Comparison of ENCODE assay signal across 8 mouse cellular contexts in the genomic region with DNA sequence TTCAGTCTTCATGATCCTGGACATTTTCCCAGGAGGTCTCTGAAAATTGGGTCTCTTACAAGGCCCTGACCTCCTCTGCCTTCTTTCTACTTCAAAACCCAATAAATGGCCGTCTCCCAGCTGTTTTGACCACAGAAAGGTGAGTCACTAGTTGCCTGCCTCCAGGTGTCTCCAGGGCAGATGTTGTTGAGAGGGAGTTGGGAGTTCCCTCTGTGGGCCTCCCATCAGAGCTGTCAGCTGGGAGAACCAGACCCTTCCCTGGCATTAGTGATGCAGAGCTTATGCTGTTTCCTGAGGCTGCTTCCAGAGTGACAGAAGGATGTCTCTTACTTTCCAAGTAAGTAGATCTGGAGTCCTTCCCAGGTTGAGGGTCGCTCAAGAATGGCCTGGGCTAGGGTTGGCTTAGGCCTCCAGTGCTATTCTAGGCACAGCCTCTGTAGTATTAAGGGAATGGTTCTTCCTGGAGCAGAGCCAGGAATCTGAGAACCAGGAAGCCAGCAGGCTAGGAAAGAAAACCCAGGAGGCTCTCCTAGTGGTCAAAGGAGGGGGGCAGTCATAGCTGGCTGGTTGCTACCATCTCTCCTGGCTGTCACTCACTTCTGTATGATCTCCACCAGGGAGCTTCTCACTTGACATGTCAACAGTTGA. TPM values are rescaled to one million over a fixed set of nuclear protein-coding genes. Genes with fewer than 3 reads are reported as not detected.
DNase-seq lines count a peak whose midpoint lies in the region; ATAC-seq lines count a peak whose summit lies in the region.

No protein-coding gene starts in this region.

- no peaks in the 10 kb centered on the region for H3K9me3 ChIP-seq in hindbrain, embryonic 16.5 days (ENCODE audit: control insufficient read depth, low read length)
- no peaks in the 10 kb centered on the region for H3K9me3 ChIP-seq in liver, embryonic 15.5 days (replicated peaks)

- peaks cover 3% of the 10 kb centered on the region; the same call in 1 of the 2 replicates for H3K4me1 ChIP-seq in brown adipose tissue, adult 24 weeks (ENCODE audit: control insufficient read depth, insufficient read depth, insufficient read length, low read length)
- peaks cover 48% of the 10 kb centered on the region for H3K4me1 ChIP-seq in hindbrain, embryonic 16.5 days (ENCODE audit: control insufficient read depth, insufficient read depth, low read depth, low read length)
- peaks cover 29% of the 10 kb centered on the region for H3K4me1 ChIP-seq in liver, embryonic 15.5 days (replicated peaks)

- DNase-seq in cerebellum, adult 11-12 months: peak; percentile 63
- DNase-seq in gastrocnemius, postnatal 10 days: peak; percentile 46
- DNase-seq in skeletal muscle tissue, adult 2 months (ENCODE audit: low read depth, low spot score): peak; percentile 92
- no peak for DNase-seq in thymus, postnatal 0 days (ENCODE audit: low spot score)

- peak overlapping the region; percentile 76 for H3K4me3 ChIP-seq in brown adipose tissue, adult 24 weeks (ENCODE audit: insufficient read depth, low read depth, low read length)
- peak overlapping the region; percentile 64 for H3K4me3 ChIP-seq in hindbrain, embryonic 16.5 days (ENCODE audit: low read length)
- 0 out of 2 replicates have a peak overlapping the region, but pooled peaks have one; percentile 93 for H3K4me3 ChIP-seq in liver, embryonic 15.5 days (replicated peaks)

- H3K36me3 ChIP-seq in hindbrain, embryonic 16.5 days (ENCODE audit: control insufficient read depth, insufficient read depth, low read length): peaks cover 6% of the 10 kb centered on the region; the same call in 1 of the 2 replicates
- no peaks in the 10 kb centered on the region for H3K36me3 ChIP-seq in liver, embryonic 15.5 days (replicated peaks)

- no peaks in the 10 kb centered on the region for H3K27me3 ChIP-seq in hindbrain, embryonic 16.5 days (replicated peaks; ENCODE audit: control insufficient read depth, insufficient read depth, low read length)
- peaks cover 46% of the 10 kb centered on the region for H3K27me3 ChIP-seq in liver, embryonic 15.5 days

- peak overlapping the region; percentile 97 for H3K27ac ChIP-seq in brown adipose tissue, adult 24 weeks (replicated peaks; ENCODE audit: low read depth, low read length)
- H3K27ac ChIP-seq in hindbrain, embryonic 16.5 days (ENCODE audit: low read depth, low read length): peak overlapping the region; percentile 99
- no peak overlapping the region for H3K27ac ChIP-seq in liver, embryonic 15.5 days (replicated peaks)

- 73% methylated on average over 2 of the region's 2 CpGs for WGBS in hindbrain, embryonic 16.5 days
- 75% methylated on average over 2 of the region's 2 CpGs for WGBS in liver, embryonic 15.5 days (ENCODE audit: insufficient replicate concordance)

- no peak for ATAC-seq in cerebellum, adult (ENCODE audit: insufficient number of reproducible peaks, low FRiP score, low TSS enrichment)
- no peak for ATAC-seq in hindbrain, embryonic 16.5 days
- no peak for ATAC-seq in liver, embryonic 15.5 days (ENCODE audit: insufficient read depth)

- H3K4me2 ChIP-seq in hindbrain, embryonic 16.5 days (ENCODE audit: low read length): peak overlapping the region; percentile 67
- H3K4me2 ChIP-seq in liver, embryonic 15.5 days: peak overlapping the region; percentile 97; the same call in 1 of the 2 replicates

- H3K9ac ChIP-seq in hindbrain, embryonic 16.5 days (ENCODE audit: low read depth, low read length): peak overlapping the region; percentile 94
- H3K9ac ChIP-seq in liver, embryonic 15.5 days: no peak overlapping the region

RNA-seq across cellular contexts. Expression of a gene that starts 2.1 kb away (rescaled TPM):
- polyA plus RNA-seq in brown adipose tissue, adult 24 weeks (2012; ENCODE audit: insufficient read depth, insufficient read length, missing spikeins): 229 and 288 TPM in 2 replicates
- total RNA-seq in gastrocnemius, postnatal 10 days (2021): 100 to 1,000 TPM; 215 to 242 TPM
- polyA plus RNA-seq in hindbrain, embryonic 16.5 days (2015; fragmentation: Nextera tagmentation; extraction: Ambion mirVana): 92.1 and 116 TPM in 2 replicates
- 4.1 and 4.6 TPM in 2 replicates for polyA plus RNA-seq in liver, embryonic 15.5 days (2015; fragmentation: Nextera tagmentation; extraction: Ambion mirVana)
- polyA plus RNA-seq in thymus, postnatal 0 days (2015; fragmentation: Nextera tagmentation; extraction: Ambion mirVana): 6.9 and 9.6 TPM in 2 replicates

RNA-seq across cellular contexts. Expression of a gene that starts 25.7 kb away (rescaled TPM):
- 19.0 and 20.3 TPM in 2 replicates for polyA plus RNA-seq in brown adipose tissue, adult 24 weeks (2012; ENCODE audit: insufficient read depth, insufficient read length, missing spikeins)
- 10 to 100 TPM; 27.1 to 27.5 TPM for total RNA-seq in gastrocnemius, postnatal 10 days (2021)
- 64.6 and 67.7 TPM in 2 replicates for polyA plus RNA-seq in hindbrain, embryonic 16.5 days (2015; fragmentation: Nextera tagmentation; extraction: Ambion mirVana)
- polyA plus RNA-seq in liver, embryonic 15.5 days (2015; fragmentation: Nextera tagmentation; extraction: Ambion mirVana): 19.9 and 21.0 TPM in 2 replicates
- 30.7 and 39.2 TPM in 2 replicates for polyA plus RNA-seq in thymus, postnatal 0 days (2015; fragmentation: Nextera tagmentation; extraction: Ambion mirVana)
